14 mouse cellular contexts compared by ENCODE assay signal in genomic region chr5:39145658-39146057, GRCm38 (mm10).
DNase-seq lines count a peak whose midpoint lies in the region; ATAC-seq lines count a peak whose summit lies in the region.
"Had no signal": no experiment of that assay in that cellular context is flagged by ENCODE, and none has a peak within 500 bp of the region (broad histone marks: within the 10 kb centered on the region; RNA-seq: fewer than 3 reads in every experiment).

No protein-coding gene starts in this region.

- peaks cover 7% of the 10 kb centered on the region; the same call in 1 of the 2 replicates for H3K4me1 ChIP-seq in heart, embryonic 16.5 days (ENCODE audit: control insufficient read depth, insufficient read depth, low read length)
- no peaks in the 10 kb centered on the region for H3K4me1 ChIP-seq in heart, embryonic 10.5 days
- H3K4me1 ChIP-seq in limb, embryonic 13.5 days = peaks cover 16% of the 10 kb centered on the region
- no peaks in the 10 kb centered on the region for H3K4me1 ChIP-seq in limb, embryonic 10.5 days
- H3K4me1 ChIP-seq in limb, embryonic 15.5 days = peaks cover 6% of the 10 kb centered on the region; the same call in 1 of the 2 replicates
- H3K4me1 ChIP-seq: hindbrain, embryonic 10.5 days; liver, embryonic 12.5 days had no signal

- H3K4me3 ChIP-seq in heart, embryonic 16.5 days (ENCODE audit: low read length) = no peak overlapping the region
- no peak overlapping the region for H3K4me3 ChIP-seq in heart, embryonic 10.5 days
- no peak overlapping the region for H3K4me3 ChIP-seq in limb, embryonic 13.5 days
- H3K4me3 ChIP-seq in limb, embryonic 10.5 days = no peak overlapping the region
- no peak overlapping the region for H3K4me3 ChIP-seq in limb, embryonic 15.5 days
- H3K4me3 ChIP-seq: forebrain, embryonic 13.5 days; hindbrain, embryonic 10.5 days; liver, embryonic 12.5 days had no signal

- H3K9ac ChIP-seq in heart, embryonic 16.5 days (ENCODE audit: low read length) = no peak overlapping the region
- H3K9ac ChIP-seq in limb, embryonic 13.5 days = no peak overlapping the region
- no peak overlapping the region for H3K9ac ChIP-seq in limb, embryonic 15.5 days
- H3K9ac ChIP-seq: forebrain, embryonic 13.5 days; liver, embryonic 12.5 days had no signal

- no peaks in the 10 kb centered on the region for H3K36me3 ChIP-seq in heart, embryonic 16.5 days (ENCODE audit: control insufficient read depth, insufficient read depth)
- no peaks in the 10 kb centered on the region for H3K36me3 ChIP-seq in heart, embryonic 10.5 days
- H3K36me3 ChIP-seq in limb, embryonic 13.5 days = no peaks in the 10 kb centered on the region
- no peaks in the 10 kb centered on the region for H3K36me3 ChIP-seq in limb, embryonic 10.5 days
- H3K36me3 ChIP-seq in limb, embryonic 15.5 days = no peaks in the 10 kb centered on the region
- H3K36me3 ChIP-seq: hindbrain, embryonic 10.5 days; liver, embryonic 12.5 days had no signal

- no peaks in the 10 kb centered on the region for H3K9me3 ChIP-seq in heart, embryonic 16.5 days (replicated peaks; ENCODE audit: control insufficient read depth, low read length)
- H3K9me3 ChIP-seq in heart, embryonic 10.5 days = no peaks in the 10 kb centered on the region
- H3K9me3 ChIP-seq in limb, embryonic 13.5 days = no peaks in the 10 kb centered on the region
- H3K9me3 ChIP-seq in limb, embryonic 10.5 days (replicated peaks) = no peaks in the 10 kb centered on the region
- no peaks in the 10 kb centered on the region for H3K9me3 ChIP-seq in limb, embryonic 15.5 days
- H3K9me3 ChIP-seq: forebrain, embryonic 13.5 days; hindbrain, embryonic 10.5 days; liver, embryonic 12.5 days had no signal

- 43% methylated on average over 2 of the region's 2 CpGs for WGBS in heart, embryonic 16.5 days
- 53% methylated on average over 2 of the region's 2 CpGs for WGBS in heart, embryonic 10.5 days
- 15% methylated on average over 2 of the region's 2 CpGs for WGBS in limb, embryonic 13.5 days
- WGBS in limb, embryonic 10.5 days = 66% methylated on average over 2 of the region's 2 CpGs
- 24% methylated on average over 2 of the region's 2 CpGs for WGBS in limb, embryonic 15.5 days

- ATAC-seq in heart, embryonic 16.5 days (replicated peaks; ENCODE audit: extremely low read depth, insufficient read depth, low FRiP score) = peak; percentile 70
- peak; percentile 73 for ATAC-seq in limb, embryonic 13.5 days (ENCODE audit: low FRiP score, low read depth)
- no peak for ATAC-seq in limb, embryonic 15.5 days (ENCODE audit: insufficient number of reproducible peaks, low FRiP score, low TSS enrichment, low read depth)
- ATAC-seq: forebrain, embryonic 13.5 days; intestine, postnatal 0 days; liver, embryonic 12.5 days; lung, postnatal 0 days had no signal

- DNase-seq in heart, embryonic 10.5 days (ENCODE audit: low spot score) = no peak
- no peak for DNase-seq in limb, embryonic 10.5 days (ENCODE audit: low spot score)
- peak; percentile 6 for DNase-seq in embryo, embryonic 11 days
- DNase-seq in adrenal gland, postnatal 4 days (ENCODE audit: low spot score in 2 of 2) = no peak
- DNase-seq: cerebellum, postnatal 25 days; gastrocnemius, postnatal 36 days had no signal

- H3K27me3 ChIP-seq in heart, embryonic 16.5 days (ENCODE audit: control insufficient read depth, insufficient read depth, low read length) = no peaks in the 10 kb centered on the region
- no peaks in the 10 kb centered on the region for H3K27me3 ChIP-seq in heart, embryonic 10.5 days (ENCODE audit: insufficient read depth, poor library complexity, severe bottlenecking)
- H3K27me3 ChIP-seq in limb, embryonic 13.5 days = no peaks in the 10 kb centered on the region
- no peaks in the 10 kb centered on the region for H3K27me3 ChIP-seq in limb, embryonic 10.5 days (ENCODE audit: low read depth, poor library complexity, severe bottlenecking)
- no peaks in the 10 kb centered on the region for H3K27me3 ChIP-seq in limb, embryonic 15.5 days
- H3K27me3 ChIP-seq: forebrain, embryonic 13.5 days; liver, embryonic 12.5 days had no signal

- H3K4me2 ChIP-seq in heart, embryonic 16.5 days (ENCODE audit: low read depth, low read length) = no peak overlapping the region
- no peak overlapping the region for H3K4me2 ChIP-seq in limb, embryonic 13.5 days (replicated peaks)
- H3K4me2 ChIP-seq in limb, embryonic 15.5 days = no peak overlapping the region
- H3K4me2 ChIP-seq: forebrain, embryonic 13.5 days; liver, embryonic 12.5 days had no signal

- no peak overlapping the region for H3K27ac ChIP-seq in heart, embryonic 16.5 days (ENCODE audit: low read length)
- H3K27ac ChIP-seq in heart, embryonic 10.5 days = no peak overlapping the region
- no peak overlapping the region; the same call in 1 of the 2 replicates for H3K27ac ChIP-seq in limb, embryonic 13.5 days
- H3K27ac ChIP-seq in limb, embryonic 10.5 days = no peak overlapping the region; the same call in 1 of the 2 replicates
- H3K27ac ChIP-seq in limb, embryonic 15.5 days = 0 out of 2 replicates have a peak overlapping the region, but pooled peaks have one; percentile 4
- H3K27ac ChIP-seq: forebrain, embryonic 13.5 days; hindbrain, embryonic 10.5 days; liver, embryonic 12.5 days had no signal
